Mouse (Mus musculus) embryo, embryonic 11 days (tissue): ENCODE data around the gene Palld.
A peak's percentile ranks its signal among the peaks of the same experiment; 100 is the strongest.

Source experiments
- DNase-seq: peaks from one replicate; pipeline ENCODE4 v3.0.0-alpha.2; 2015

Palld gene

DNA sequence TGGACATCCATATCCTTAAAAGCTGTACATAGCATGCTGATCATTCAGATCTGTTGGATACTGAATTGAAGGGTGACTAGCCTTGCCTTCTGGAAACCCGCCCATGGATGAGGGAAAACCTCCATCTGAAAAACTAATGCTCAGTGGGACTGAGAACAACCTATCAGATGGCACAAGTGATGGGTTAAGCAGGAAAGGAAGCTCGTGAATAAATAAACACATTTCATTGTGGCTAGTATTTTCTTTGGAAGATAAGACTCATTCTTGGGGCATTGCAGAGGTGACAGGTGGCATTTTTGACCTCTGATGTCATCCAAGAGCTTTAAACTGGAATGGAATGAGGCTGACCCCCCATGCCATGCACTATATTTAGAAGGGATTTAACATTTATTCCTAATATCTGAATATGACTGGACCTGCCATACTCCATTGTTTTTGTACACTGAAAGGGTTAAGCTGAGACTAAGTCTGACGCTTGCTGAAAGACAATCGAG is 128.8 kb downstream of the Palld start:
- DNase-seq, result no peak

DNA sequence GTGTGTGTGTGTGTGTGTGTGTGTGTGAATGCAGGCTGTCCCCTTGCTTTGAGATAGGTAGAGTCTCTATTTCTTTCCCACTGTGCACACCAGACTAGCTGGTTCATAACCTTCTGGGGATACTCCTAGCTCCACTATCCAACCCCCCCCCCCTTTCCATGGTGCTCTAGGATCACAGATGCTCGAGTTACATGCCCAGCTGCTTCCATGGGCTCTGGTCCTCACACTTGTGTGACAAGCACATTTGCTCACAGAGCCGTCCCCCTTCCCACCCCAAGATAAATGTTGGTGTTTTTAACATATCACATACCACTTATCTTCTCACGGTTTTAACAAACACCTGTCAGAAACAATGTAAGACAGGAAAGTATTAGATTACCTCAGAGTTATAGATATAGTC is 131.2 kb downstream of the Palld start:
- DNase-seq, result no peak

DNA sequence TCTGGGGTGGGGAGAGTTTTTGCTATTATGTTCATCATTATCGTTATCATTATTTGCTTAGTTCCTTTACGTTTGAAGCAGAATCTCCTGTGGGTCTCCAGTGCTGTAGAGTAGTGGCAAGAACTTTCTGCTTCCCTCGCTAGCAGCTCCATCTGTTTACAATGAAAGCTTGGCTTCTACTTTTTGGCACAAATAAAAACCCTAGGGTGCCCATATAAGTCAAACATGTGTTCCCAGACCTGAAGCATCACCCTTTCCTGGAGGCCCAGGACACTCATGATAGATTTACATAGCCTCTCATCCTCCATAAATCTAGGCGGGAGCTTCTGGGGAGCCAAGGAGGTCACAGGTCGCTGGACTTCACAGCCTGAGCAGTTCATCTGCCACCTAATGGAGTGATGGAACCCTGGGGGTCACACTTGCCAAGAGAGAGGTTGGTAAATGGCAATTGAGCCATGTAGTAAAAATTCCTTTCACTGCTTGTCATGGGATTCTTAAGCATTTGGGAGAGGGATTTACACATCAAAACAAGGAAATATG is 133.1 kb downstream of the Palld start:
- peak; percentile 43 for DNase-seq

DNA sequence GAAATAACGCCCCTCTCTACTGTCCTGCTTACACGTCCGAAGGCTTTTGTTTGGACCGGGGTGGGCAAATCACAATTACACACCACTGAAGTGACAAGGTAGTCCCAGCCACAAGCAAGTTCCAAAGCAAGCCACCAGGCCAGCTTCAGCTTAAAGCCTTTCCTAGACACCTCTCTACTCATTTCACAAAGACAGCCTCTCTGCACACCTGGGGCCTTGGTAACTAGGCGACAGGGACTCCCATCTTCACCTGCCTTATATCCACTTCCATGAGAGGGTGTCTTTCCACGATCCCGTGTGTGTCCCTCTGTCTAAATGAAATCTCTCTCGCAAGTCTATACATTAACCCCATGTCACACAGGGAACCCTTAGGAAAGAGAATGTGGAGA is 142.3 kb downstream of the Palld start:
- DNase-seq, result no peak

DNA sequence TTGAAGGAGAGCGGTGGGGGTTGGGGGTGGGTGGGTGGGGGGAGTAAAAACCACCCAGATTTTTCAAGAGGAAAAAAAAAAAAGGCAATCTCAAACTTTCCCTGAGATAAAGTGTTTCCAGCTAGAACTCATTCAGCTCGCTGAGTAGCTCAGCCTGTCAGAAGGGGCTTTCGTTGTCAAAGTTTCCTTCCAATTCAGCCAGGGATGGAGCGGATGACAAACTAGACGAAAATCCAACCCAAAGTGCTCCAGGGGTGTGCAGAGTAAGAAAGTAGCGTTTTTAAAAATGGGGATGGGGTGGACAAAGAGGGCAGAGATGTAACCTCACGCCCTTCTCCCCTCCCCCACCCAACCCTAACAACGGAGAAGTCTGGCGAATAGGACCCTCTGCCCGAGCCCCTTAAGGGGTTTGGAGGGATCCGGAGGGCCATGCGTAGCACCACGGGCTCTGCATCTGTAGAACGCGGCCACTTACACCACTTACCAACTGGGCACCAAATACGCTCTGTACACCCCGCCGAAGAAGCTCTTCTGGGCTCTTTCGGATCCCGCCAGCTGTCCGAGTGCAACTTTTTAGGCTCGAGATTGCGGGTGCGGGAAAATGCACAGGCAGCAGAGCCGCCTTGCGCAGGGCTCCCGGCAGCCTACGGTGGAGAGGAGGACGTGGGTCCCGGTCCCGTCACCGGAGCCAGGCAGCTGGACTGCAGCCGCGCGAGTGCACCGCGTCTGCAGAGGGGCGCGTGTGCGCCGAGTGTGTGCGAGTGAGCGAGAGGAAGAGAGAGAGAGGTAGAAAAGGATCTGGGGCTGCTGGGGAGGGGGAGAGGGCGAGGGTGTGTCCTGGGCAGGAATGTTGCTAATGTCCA is 142.9 kb downstream of the Palld start:
- DNase-seq, result peak; percentile 82

DNA sequence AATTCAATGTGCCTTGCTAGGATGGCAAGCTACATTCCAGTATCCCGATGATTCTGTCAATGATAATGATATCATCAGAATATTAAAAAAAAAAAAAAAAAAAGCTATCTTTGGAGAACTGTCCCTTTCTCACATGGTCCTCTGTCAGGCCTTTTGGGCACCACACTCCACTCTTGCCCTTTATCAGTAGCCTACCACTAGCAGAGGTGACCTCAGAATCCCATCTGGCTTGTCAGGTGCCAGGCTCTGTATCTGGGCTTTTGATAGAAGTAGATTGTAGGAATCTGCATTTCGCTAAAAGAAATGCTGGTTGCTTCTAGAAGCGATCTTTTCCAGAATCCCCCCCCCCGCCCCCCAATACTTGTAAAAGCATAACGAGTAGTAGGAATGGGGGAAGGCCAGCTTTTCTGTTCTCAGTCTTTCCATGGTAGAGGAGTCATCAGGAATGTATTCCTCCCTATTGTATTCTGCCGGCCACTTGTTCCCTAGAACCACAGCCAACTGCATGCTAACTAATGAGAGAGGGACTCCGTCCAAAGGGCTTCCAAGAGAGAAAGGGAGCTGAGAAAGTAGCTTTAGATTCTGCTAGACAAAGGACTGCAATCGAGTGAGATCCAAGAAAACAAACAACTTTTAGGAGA is 143.7 kb downstream of the Palld start:
- DNase-seq, result peak; percentile 48

DNA sequence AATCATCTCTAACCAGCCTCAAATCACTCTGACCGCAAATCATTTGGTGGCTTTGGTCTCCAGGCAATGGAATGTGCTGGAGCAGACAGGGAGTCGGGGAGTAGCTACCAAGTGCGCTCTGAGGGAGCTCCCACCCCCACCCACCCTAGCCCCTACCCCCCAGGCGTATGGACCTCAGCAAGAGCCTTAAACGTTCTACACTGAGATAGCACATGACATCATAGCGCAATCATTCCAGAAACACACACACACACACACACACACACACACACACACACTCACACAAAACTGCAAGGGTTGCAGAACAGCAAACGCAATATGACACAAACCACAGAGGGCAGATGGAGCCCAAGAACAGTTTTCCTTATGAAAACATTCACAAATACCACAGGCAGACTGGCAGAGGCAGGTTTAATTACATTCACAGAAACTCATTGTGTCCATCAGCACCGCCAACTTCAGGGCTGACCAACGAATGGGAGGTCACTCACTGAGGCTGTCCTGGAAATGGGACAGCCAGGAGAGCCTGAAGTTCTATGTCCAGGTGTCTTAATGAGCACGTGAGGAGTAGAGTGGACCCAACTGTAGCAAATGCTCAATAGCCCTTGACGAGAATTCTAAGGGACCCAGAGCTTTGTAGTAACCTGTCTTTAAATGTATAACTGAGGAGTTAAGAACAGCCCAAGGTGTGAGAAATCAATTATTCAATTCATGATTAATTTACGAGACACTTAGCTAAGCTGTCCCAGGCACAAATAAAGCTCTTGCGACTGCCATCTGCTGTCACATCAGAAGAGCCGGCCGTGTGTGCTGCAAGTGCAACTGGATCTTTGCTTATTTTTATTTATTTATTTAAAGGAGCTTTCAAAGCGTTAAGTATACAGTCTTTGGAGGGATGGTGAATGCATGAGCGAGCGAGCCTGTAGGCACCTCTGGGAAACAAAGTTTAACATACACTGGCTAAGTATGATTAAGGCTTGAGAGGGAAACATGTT is 145.2 kb downstream of the Palld start:
- peak; percentile 44 for DNase-seq

DNA sequence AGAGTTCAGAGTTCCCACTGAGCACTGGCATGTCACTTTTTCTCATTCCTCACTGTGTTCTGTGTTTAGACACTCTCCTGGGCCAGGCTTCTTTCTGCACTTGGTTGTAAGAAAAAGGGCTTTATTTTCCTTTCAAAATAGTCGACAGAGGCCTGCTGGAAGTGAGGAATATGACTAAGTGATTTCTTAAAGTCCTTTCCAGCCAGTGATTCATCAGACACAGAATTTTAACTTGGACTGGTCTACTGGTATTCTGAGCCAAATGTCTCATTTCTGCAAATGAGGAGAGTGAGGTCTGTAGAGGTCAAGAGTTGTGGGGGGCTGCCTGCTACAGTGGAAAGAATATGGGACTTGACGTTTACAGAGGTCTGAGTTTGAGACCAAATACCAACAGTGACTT is 147.3 kb downstream of the Palld start:
- DNase-seq, result no peak

DNA sequence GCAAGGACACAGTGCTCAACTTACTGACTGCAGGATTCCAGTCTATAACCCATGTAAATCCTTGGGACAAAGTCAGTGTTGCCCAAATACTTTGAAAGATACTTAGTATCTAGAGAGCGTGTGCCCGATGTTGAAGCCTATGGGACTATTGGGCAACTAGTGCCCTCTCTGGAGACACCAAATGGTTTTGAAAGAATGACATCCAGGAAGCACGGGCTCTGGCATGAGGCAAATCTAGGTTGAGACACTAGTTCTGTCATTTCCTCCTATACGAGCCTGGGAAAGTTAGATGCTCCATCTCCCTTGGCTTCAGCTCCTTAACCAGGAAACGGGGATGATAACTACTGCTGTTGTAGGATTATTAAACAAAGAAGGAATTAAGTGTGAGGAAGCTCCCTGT is 155.4 kb downstream of the Palld start:
- no peak for DNase-seq

DNA sequence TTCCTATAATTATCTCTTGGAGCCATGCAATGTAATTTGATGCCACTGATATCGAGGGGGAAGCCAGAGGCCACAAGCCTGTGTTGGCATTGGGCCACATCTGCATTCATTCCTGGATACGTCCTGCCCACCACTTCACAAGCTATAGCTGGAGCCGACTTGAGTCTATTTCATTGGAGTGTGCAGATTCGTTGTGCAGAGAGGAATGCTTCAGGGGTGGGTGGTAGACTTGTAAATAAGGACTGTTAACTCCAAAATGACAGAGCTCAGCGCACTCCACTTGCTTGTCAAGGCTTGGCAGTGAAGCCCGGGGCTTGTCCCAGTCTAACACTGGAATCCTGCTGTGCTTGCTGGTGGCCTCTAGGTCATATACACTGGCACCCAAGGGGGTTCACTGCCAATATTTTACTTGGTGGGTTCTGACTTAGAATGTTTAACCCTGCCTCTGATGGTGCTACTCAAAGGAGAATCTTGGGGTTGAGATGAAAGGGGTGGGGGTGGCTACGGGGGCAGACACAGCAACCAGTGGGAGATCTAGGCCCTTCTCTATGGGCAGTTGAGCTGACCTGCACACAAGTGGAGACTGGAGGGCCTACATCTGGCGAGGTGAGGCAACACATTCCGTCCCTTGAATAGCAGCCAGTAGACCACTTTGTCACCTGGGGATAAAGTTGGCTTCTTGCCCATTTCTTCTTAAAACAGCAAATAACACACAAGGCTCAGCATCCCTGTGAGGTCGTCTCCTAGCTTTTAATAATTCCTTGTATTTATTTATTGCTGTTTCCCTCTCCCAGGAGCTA is 157.1 kb downstream of the Palld start:
- peak; percentile 47 for DNase-seq

DNA sequence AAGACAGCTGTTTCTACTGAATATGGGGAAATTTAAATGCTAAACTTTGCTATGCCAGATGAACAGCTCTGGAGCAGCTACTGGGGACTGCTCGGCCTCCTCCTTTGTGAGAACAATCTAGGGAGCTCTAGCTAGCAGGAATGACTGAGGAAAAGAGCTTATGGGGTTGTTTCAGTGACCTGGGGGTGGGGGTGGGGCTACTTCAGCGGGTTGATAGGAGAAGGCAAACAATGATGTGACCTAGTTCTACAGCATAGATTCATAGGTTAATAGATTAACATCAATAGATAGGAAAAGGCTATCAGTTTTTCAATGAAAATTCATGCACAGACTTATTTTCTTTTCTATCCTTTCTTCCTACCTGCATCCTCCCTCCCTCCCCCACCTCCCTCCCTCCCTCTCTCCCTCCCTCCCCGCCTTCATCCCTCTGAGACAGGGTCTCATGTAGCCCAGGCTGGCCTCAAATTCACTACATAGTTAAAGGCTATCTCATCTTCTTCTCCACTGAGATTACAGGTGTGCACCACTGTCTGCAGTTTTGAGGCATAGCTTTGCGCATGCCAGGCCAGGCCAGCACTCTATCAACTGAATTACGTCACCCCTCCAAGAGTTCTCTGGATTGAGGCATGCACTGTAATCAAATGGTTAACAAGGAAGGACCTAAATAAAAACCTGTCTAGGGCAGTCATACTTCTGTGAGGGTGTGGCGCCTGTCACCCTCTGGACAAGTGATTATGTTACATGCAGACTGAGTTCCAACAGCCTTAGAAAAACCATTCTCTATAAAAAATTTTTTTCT is 158.5 kb downstream of the Palld start:
- DNase-seq, result no peak

DNA sequence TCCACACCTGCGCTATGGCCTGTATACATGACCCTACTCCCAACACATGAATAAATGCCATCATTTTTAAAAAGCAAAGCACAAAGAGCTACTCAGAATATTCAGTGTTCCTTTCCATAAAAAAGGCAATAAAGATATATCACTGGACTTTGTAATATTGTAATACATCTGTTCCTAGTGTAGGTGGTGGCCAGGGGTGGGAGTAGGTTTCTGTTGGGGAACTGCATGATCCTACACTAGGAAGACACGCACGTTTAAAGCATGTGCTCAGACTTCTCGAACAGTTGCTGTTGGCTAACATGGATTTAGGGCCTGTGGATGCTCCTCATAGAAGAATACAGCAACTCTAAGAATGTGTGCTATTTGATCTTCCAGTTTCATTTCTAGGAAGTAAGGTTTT is 165.0 kb downstream of the Palld start:
- no peak for DNase-seq

DNA sequence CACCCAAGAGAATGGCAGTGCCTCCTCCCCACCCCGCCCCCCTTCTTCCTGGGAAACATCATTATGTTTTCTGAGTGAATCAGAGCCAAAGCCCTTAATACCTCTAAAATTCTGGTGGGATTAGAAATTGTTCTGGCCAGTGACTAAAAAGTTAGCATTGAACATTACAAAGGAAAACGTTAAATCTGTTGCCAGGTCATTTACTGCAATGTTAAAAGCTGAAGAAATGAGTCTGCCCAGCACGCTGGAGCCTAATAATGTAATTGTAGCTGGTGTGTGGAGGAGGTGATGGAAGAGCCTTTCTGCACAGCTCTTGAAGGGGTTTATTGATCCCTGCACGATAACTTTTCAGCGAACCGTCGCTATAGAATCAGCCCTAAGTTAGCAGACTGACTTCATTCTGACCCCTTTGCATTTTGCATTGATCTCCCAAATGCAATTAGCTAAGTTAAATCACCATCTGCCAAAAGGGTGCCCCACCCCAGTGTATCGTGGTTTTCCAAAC is 165.7 kb downstream of the Palld start:
- no peak for DNase-seq

DNA sequence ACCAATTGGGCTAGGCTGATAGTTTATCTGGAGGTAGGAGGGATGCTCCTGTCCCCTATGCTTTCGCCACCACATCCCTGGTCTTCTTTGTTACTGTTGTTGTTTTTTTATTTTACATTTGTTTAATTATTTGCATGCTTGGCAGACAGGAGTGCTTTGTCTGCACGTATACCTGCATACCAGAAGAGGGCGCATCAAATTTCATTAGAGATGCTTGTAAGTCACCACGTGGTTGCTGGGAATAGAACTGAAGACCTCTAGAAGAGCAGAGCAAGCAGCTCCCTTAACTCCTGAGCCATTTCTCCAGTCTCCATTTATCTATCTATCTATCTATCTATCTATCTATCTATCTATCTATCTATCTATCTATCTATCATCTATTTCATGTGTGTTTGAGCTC is 166.4 kb downstream of the Palld start:
- peak; percentile 41 for DNase-seq

DNA sequence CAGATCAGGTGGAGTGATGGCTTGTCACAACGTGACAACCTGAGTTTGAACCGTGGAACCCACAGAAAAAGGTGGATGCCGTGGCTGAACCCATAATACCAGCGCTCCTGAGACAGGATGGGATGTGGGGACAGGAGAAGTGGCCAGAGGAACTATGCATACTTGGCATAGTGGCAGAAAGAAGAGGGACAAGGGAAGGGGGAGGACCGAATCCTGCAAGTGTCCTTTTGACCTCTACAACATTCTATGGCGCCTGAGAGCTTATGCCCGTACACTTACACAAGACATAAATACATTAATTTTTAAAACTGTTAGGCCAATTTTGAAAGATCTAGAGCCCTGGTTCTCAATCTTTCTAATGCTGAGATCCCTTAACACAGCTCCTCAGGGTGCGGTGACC is 168.3 kb downstream of the Palld start:
- no peak for DNase-seq

DNA sequence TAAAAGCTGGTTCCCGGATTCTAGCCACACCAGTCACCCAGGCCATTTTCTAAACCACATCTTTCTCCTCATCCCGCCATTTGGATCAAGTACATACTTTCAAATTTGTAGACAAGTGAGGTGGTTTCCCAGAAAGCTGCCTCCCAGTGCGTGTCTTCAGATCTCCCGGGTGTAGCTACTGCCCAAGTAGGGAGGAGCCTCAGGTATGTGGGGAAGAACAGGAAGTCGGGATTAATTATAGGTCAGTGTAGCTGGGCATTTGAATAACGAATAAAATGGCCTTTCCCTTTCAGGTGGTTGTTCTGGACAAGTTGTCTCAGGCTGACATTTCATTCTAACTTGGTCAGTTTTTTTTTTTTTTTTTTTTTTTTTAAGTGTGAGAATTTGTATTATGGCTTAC is 170.3 kb downstream of the Palld start:
- no peak for DNase-seq

DNA sequence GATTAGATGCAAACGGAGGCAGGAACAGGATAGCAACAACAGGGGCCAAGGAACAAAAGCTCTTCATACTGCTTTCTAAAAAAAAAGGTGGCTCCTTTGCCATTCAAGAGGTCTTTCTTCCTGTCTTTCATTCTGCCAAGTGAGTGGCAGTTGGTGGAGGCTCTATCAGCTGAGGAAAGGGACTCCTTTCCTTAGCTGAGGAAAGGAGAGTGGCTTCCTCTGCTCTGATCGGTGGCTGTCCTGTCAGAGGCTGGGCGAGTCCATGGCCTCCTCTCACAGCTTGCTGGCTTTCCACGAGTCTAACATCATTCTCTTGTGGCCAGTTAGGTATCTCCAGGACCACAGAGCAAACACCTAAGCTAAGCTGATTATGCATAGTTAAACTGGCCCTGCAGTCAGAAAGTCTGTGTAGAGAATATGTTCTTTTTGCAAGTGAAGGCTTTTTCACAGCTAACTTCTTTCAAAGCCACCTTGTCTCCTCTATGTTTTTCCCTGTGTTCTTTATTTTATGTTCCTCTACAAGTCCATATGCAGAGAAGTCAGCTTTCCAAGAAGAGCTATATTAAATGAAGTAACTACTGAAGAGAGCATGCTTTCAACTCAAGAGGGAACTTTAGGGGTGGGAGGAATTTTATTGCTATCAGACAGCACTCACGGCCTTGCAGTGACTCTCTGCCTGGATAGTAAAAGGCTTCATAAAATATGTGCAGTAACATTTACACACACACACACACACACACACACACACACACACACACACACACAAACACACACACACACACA is 171.0 kb downstream of the Palld start:
- no peak for DNase-seq

DNA sequence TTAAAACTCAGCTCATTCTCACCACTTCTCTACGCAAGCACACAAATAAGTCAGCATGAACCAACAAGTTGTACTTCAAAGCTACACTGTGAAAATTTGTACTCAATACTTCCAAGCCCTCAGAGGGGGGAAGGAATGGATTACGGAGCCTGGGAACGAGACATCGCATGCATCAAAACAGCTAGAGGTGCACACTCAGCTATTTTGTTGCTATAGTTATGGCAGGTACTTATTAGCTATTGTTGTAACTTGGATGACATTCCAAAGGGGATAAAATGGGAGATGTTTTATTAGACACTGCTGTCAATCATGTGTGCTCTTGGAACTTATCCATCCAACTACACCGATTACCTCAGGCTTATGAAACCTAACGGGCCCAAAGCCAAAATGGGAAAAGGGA is 171.8 kb downstream of the Palld start:
- no peak for DNase-seq

DNA sequence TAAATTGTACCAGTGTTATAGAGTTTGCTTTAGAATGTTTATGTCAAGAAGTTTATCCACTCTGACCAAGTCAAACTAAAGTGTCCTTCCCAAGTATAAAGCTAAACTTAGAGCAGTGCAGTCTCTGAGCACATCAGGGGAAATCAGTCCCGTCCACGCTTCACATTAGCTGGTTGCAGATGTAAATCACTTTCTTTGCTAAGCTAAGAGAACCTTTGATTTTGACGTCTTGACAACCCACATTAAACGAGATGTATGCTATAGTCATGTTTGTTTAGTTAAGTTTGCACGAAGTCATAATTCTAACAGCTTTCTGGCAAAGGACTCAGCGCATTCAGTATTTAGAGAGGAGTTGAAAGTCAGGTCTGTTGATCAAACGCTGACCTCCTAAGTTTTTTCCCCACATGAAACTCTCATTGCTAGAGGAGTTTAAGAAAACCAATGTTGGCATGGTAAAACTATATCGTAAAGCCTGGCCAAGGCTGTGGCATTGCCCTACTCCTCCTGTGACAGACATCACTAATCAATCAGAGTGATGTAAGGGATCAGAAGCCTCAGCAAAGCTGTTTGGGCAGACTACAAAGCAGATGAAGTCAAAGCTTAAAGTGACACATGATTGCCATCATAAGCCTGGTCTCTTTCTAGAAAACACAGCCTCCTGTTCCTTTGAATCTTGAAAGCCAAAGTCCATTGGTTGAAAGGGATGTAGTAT is 177.0 kb downstream of the Palld start:
- DNase-seq, result no peak
